Mouse (Mus musculus): ENCODE measurements around the gene Haus3. TPM values are rescaled to one million over a fixed set of nuclear protein-coding genes. Genes with fewer than 3 reads are reported as not detected.
A peak's percentile ranks its signal among the peaks of the same experiment; 100 is the strongest.

The Haus3 gene
- polyA plus RNA-seq, 1 experiment from 2014 or later = 37.0 TPM

GRCm38 (mm10) chr5:34185791-34186190 lies 16.5 kb upstream of the Haus3 start:
- H3K4me1 ChIP-seq = peaks cover 38% of the 10 kb centered on the region

DNA sequence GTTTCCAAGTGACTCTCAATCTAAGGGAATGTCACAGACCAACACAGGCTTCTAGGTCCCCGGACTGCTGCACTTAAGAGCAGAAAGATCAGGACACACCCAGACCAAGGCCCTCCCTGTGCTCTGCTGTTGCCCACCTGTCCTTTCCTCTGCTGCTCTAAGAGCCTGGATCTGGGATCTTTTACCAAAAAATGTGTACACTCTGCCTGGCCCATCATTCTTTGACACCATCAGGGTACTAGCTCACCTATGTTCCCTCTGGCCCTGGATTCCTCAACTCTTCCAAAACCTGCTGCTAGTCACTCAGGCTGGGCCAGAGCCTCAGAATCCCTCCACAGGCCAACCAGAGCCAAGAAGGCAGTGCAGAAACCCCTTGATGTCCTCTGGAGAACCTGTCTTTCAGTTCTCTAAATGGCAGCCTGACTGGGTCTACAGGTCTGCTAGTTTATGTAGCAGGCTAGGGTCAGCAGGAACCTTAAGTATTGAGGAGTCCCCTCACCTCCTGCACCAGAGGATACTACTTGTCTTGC lies 15.8 kb upstream of the Haus3 start:
- peak overlapping the region; percentile 88 for H3K4me2 ChIP-seq (replicated peaks)
- no peaks in the 10 kb centered on the region for H3K9me3 ChIP-seq
- peaks cover 19% of the 10 kb centered on the region for H3K36me3 ChIP-seq
- no peak for ATAC-seq (ENCODE audit: low FRiP score, low read depth)
- no peak overlapping the region for H3K4me3 ChIP-seq
- WGBS = 81% methylated on average over 1 of the region's 1 CpGs
- H3K4me1 ChIP-seq = peaks cover 38% of the 10 kb centered on the region
- peak overlapping the region; percentile 68; the same call in 1 of the 2 replicates for H3K9ac ChIP-seq (replicated peaks)
- peaks cover 10% of the 10 kb centered on the region for H3K27me3 ChIP-seq
- H3K27ac ChIP-seq (replicated peaks) = no peak overlapping the region

More at GRCm38 (mm10) chr5:34185791-34186190, 16.5 kb upstream of the Haus3 start:
- Histone ChIP-seq H3K4me3 (peak overlapping the region; percentile 92), H3K27me3 (peaks cover 10% of the 10 kb centered on the region), H3K36me3 (peaks cover 16% of the 10 kb centered on the region; the same call in 1 of the 2 replicates), H3K9ac (replicated peaks) (peak overlapping the region; percentile 68; the same call in 1 of the 2 replicates), H3K27ac (replicated peaks) (no peak overlapping the region), H3K4me2 (replicated peaks) (peak overlapping the region; percentile 88), H3K9me3 (no peaks in the 10 kb centered on the region)
- no peak for ATAC-seq (ENCODE audit: low FRiP score, low read depth)

DNA sequence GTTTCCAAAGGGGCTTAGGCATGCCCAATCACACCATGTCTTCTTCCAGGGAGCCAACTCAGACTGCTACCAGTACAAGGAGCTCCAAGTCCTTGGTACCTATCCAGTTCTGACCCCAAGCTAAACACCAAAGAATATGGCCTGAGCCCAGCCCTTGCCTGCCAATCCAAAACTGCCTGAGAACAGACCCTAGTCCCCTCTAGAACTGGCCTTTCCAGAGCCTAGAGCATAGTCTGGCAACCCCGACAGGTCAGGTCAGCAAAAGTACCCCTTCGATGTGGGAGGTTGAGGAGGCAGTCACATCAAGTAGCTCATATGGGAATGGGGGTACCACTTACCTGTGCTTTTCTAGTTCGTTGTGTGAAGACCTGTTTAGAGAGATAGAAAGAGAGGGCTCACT lies 14.6 kb upstream of the Haus3 start:
- Histone ChIP-seq H3K27me3 (peaks cover under 1% of the 10 kb centered on the region; the same call in 1 of the 2 replicates), H3K4me2 (replicated peaks) (no peak overlapping the region), H3K27ac (replicated peaks) (no peak overlapping the region), H3K36me3 (peaks cover 22% of the 10 kb centered on the region), H3K4me3 (no peak overlapping the region), H3K9me3 (no peaks in the 10 kb centered on the region), H3K9ac (replicated peaks) (no peak overlapping the region), H3K4me1 (peaks cover 38% of the 10 kb centered on the region)
- ATAC-seq (ENCODE audit: low FRiP score, low read depth) = no peak
- 90% methylated on average over 3 of the region's 3 CpGs for WGBS

DNA sequence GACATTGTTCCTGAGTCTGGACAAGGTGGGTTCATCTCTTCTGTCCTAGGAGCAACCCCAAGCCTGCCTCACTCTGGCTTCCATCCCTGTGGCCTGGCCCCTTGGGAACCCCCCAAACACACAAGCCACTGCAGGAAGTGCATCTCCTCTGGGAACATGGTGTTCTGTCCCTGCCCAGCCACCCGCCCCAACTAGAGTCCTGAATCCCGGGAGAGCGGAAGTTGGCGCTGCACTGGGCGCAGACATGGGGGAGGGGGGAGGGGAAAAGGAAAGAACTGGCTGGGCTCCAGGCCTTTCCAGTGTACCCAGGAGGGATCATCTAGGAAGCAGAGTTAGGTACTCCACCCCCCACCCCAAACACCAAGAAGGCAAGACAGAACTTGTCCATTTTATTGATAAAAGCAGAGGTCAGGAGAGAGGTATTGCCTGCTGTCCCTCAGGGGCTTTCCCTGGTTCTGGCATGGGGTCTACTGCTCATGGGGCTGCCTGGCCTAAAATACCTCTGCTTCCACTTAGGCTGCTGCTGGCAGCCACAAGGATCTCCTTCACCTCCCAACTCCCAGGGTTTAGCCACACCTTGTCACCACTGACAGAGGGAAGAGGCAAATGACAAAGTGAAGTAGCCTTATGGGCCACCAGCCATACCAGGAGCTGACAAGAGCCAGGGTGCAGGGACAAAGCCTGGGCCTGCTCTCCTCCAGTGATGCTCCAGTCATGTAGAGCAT lies 14.0 kb upstream of the Haus3 start:
- no peaks in the 10 kb centered on the region for H3K9me3 ChIP-seq
- no peaks in the 10 kb centered on the region for H3K27me3 ChIP-seq
- no peak overlapping the region for H3K4me2 ChIP-seq (replicated peaks)
- H3K9ac ChIP-seq (replicated peaks) = no peak overlapping the region
- WGBS = 78% methylated on average over 5 of the region's 5 CpGs
- H3K27ac ChIP-seq (replicated peaks) = no peak overlapping the region
- ATAC-seq (ENCODE audit: low FRiP score, low read depth) = no peak
- no peak overlapping the region for H3K4me3 ChIP-seq
- peaks cover 35% of the 10 kb centered on the region for H3K4me1 ChIP-seq
- peaks cover 25% of the 10 kb centered on the region for H3K36me3 ChIP-seq

- Histone ChIP-seq H3K4me1 (peaks cover 31% of the 10 kb centered on the region), H3K36me3 (peaks cover 32% of the 10 kb centered on the region), H3K9me3 (no peaks in the 10 kb centered on the region), H3K27me3 (no peaks in the 10 kb centered on the region), H3K4me3 (no peak overlapping the region), H3K9ac (replicated peaks) (no peak overlapping the region), H3K4me2 (replicated peaks) (no peak overlapping the region), H3K27ac (replicated peaks) (no peak overlapping the region)
- ATAC-seq (ENCODE audit: low FRiP score, low read depth) = no peak
- 79% methylated on average over 3 of the region's 3 CpGs for WGBS
Measured at GRCm38 (mm10) chr5:34182486-34182885, 13.2 kb upstream of the Haus3 start.

GRCm38 (mm10) chr5:34177821-34178220 lies 8.5 kb upstream of the Haus3 start:
- H3K9me3 ChIP-seq = no peaks in the 10 kb centered on the region
- no peaks in the 10 kb centered on the region for H3K27me3 ChIP-seq
- no peaks in the 10 kb centered on the region for H3K4me1 ChIP-seq
- no peak for ATAC-seq (ENCODE audit: low FRiP score, low read depth)
- no peak overlapping the region for H3K4me2 ChIP-seq (replicated peaks)
- 93% methylated on average over 4 of the region's 4 CpGs for WGBS
- H3K4me3 ChIP-seq = no peak overlapping the region
- H3K36me3 ChIP-seq = peaks cover 63% of the 10 kb centered on the region
- H3K27ac ChIP-seq (replicated peaks) = no peak overlapping the region
- H3K9ac ChIP-seq (replicated peaks) = no peak overlapping the region

DNA sequence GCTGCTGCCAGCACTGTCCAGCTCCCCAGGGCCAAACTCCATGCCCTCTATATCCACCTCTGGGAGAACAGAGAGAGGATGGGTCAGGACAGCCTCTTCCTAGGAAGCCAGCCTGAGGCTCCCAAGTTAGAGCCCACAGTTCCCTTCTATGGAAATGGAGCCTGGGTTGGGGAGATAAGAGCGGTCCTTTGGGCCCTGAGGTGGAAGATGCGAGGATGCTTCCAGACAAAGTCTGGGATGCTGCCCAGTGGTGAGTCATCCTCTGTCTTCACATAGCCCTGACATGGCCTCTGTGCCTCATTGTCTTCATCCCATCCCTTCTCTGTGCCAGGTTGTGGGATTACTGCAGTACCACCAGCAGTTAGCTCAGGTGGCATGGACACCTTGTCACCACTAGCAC lies 7.8 kb upstream of the Haus3 start:
- Histone ChIP-seq H3K9me3 (no peaks in the 10 kb centered on the region), H3K4me2 (replicated peaks) (no peak overlapping the region), H3K4me1 (no peaks in the 10 kb centered on the region), H3K9ac (replicated peaks) (no peak overlapping the region), H3K36me3 (peaks cover 57% of the 10 kb centered on the region), H3K27me3 (no peaks in the 10 kb centered on the region), H3K27ac (replicated peaks) (no peak overlapping the region), H3K4me3 (no peak overlapping the region)
- no peak for ATAC-seq (ENCODE audit: low FRiP score, low read depth)
- WGBS = 100% methylated on average over 2 of the region's 2 CpGs

- Histone ChIP-seq H3K27me3 (no peaks in the 10 kb centered on the region), H3K4me3 (no peak overlapping the region), H3K36me3 (peaks cover 53% of the 10 kb centered on the region), H3K4me1 (no peaks in the 10 kb centered on the region), H3K9me3 (no peaks in the 10 kb centered on the region), H3K27ac (replicated peaks) (no peak overlapping the region), H3K9ac (replicated peaks) (no peak overlapping the region), H3K4me2 (replicated peaks) (no peak overlapping the region)
- 67% methylated on average over 10 of the region's 10 CpGs for WGBS
- ATAC-seq (ENCODE audit: low FRiP score, low read depth) = no peak
Measured at GRCm38 (mm10) chr5:34176691-34177090, 7.4 kb upstream of the Haus3 start.

- no peak overlapping the region for H3K4me2 ChIP-seq (replicated peaks)
- H3K4me1 ChIP-seq = no peaks in the 10 kb centered on the region
- no peak overlapping the region for H3K4me3 ChIP-seq
- ATAC-seq (ENCODE audit: low FRiP score, low read depth) = no peak
- WGBS = 25% methylated on average over 5 of the region's 5 CpGs
- H3K9me3 ChIP-seq = no peaks in the 10 kb centered on the region
- H3K27ac ChIP-seq (replicated peaks) = no peak overlapping the region
- H3K27me3 ChIP-seq = no peaks in the 10 kb centered on the region
- H3K36me3 ChIP-seq = peaks cover 51% of the 10 kb centered on the region
- H3K9ac ChIP-seq (replicated peaks) = no peak overlapping the region
Measured at GRCm38 (mm10) chr5:34175403-34175694, 6.0 kb upstream of the Haus3 start.

DNA sequence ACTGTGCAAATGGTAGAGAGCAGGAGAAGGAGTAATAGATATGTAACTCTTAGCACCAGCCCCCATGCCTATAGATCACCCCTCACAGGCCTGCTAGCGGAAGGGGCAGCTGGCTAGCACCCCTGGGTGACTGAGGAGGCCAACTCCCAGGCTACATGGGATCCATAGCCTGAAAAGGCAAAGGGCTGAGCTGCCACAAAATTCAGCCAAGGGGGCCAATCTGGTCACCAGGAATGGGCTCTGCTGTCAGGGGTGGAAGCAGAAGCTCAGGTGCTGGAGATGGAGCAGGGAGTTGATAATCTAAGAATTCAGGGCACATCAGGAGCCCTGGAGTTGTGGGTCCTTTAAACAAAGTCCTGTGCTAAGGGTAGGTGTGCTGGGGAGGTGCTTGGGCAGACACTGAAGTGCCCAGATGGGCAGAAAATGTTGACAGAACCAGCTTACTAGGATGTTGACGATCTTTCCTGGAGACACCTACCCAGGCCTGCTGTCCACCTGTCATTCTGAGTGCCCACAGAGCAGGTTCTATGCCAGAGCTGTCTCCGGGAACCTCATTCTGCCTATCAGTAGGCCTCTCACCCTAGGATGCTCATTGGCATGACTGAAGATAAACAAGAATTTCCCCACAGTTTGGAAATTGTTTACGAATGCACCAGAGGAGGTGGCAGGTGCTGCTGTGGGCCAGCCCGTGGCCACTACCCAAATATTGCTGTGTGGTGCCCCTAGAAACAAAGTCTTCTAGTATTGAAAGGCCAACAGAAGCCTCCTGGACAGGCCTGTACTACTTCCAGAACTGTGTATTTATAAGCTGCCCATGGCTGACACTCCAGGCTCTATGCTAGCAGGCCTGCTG lies 5.4 kb upstream of the Haus3 start:
- no peak overlapping the region for H3K4me2 ChIP-seq (replicated peaks)
- no peak overlapping the region for H3K9ac ChIP-seq (replicated peaks)
- no peak overlapping the region for H3K27ac ChIP-seq (replicated peaks)
- no peaks in the 10 kb centered on the region for H3K27me3 ChIP-seq
- peaks cover 4% of the 10 kb centered on the region for H3K4me1 ChIP-seq
- H3K9me3 ChIP-seq = no peaks in the 10 kb centered on the region
- H3K36me3 ChIP-seq = peaks cover 46% of the 10 kb centered on the region
- no peak overlapping the region for H3K4me3 ChIP-seq
- ATAC-seq (ENCODE audit: low FRiP score, low read depth) = no peak
- 70% methylated on average over 5 of the region's 5 CpGs for WGBS

DNA sequence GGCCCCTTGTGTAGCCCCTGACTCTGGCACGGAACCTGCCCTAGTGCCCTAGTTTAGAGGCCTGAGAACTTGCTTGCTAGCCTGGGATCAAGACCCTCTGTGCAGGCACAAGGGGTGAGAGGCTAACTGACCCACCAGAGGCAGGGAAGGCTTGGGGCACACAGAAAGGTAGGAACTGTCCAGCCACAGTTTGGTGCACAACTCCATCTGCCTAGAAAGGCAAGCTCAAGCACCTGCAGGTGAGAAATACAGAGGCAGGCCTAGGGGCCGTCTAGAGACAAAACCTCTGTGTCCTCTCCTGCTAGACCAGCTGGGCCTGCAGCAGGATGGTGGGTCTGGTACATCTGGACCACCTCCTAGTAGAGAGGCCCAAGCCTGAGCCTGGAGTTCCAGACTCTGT lies 4.7 kb upstream of the Haus3 start:
- Histone ChIP-seq H3K9ac (replicated peaks) (no peak overlapping the region), H3K4me3 (no peak overlapping the region), H3K36me3 (peaks cover 46% of the 10 kb centered on the region), H3K9me3 (no peaks in the 10 kb centered on the region), H3K27me3 (no peaks in the 10 kb centered on the region), H3K4me1 (peaks cover 5% of the 10 kb centered on the region), H3K4me2 (replicated peaks) (no peak overlapping the region), H3K27ac (replicated peaks) (no peak overlapping the region)
- no peak for ATAC-seq (ENCODE audit: low FRiP score, low read depth)
- 83% methylated on average over 2 of the region's 2 CpGs for WGBS

DNA sequence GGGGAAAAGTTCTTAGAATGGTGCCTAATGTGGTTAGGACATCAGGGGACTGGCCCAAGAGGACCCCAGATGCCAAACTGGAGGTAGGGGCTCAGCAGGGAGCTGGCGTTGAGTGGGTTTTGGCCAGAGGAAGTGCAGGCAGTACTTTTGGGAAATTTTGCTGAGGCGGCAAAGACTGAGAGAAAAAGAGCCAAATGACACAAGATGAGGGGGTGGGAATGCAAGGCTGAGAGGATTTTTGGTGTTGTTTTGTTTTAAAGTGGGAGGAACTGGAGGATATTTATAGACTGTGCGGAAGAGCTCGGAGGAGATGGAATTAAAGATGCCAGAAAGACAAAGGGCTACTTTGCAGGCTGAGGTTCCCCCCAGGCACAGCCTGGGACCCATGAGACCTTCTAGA lies 1.4 kb upstream of the Haus3 start:
- H3K36me3 ChIP-seq = peaks cover 21% of the 10 kb centered on the region; the same call in 1 of the 2 replicates
- 84% methylated on average over 4 of the region's 4 CpGs for WGBS
- peaks cover 14% of the 10 kb centered on the region for H3K4me1 ChIP-seq
- H3K9ac ChIP-seq (replicated peaks) = no peak overlapping the region
- H3K9me3 ChIP-seq = no peaks in the 10 kb centered on the region
- H3K27ac ChIP-seq (replicated peaks) = no peak overlapping the region
- no peak overlapping the region for H3K4me2 ChIP-seq (replicated peaks)
- H3K27me3 ChIP-seq = no peaks in the 10 kb centered on the region
- no peak overlapping the region for H3K4me3 ChIP-seq
- ATAC-seq (ENCODE audit: low FRiP score, low read depth) = no peak
